Comparison of ENCODE assay signal across 9 mouse cellular contexts in the genomic region with DNA sequence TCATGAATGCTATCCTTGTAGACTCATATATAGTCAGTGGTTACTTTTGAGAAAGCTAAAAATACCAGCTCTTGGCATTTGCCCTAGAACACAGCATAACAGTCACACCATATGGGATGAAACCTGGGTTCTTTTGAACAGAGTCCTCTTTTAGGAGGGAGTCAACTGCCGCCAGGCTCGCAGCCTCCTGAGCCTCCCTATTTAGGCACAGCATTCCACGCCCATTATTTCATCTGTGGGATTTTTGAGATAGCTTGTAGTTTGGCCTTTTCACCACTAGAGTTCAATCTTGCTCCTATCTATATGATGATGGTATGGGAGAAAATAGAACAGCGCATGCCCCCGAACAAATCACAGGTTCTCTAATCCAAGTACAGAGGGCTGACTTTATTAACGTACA.
A peak's percentile ranks its signal among the peaks of the same experiment; 100 is the strongest.
DNase-seq lines count a peak whose midpoint lies in the region; ATAC-seq and TF ChIP-seq lines count a peak whose summit lies in the region.
"Had no signal": no experiment of that assay in that cellular context is flagged by ENCODE, and none has a peak within 500 bp of the region (broad histone marks: within the 10 kb centered on the region; RNA-seq: fewer than 3 reads in every experiment).

No protein-coding gene starts in this region.

- H3K9me3 ChIP-seq in lung, postnatal 0 days (ENCODE audit: low read length), result no peaks in the 10 kb centered on the region

- no peak for TF ChIP-seq EP300 in lung, postnatal 0 days (IDR thresholded peaks at IDR 0.05)

- H3K4me3 ChIP-seq in lung, postnatal 0 days (ENCODE audit: low read depth, low read length), result no peak overlapping the region
- no peak overlapping the region for H3K4me3 ChIP-seq in thymus, adult 2 months (ENCODE audit: control insufficient read depth, insufficient read depth, low read length)

- WGBS in lung, postnatal 0 days, result 34% methylated on average over 6 of the region's 6 CpGs
- WGBS in thymus, adult 2 months, result 52% methylated on average over 6 of the region's 6 CpGs

- no peak overlapping the region for H3K27ac ChIP-seq in lung, postnatal 0 days (ENCODE audit: low read length)
- no peak overlapping the region for H3K27ac ChIP-seq in thymus, adult 2 months (ENCODE audit: control insufficient read depth, insufficient read depth, low read length)

- H3K9ac ChIP-seq in lung, postnatal 0 days (replicated peaks; ENCODE audit: low read depth), result no peak overlapping the region

- no peaks in the 10 kb centered on the region for H3K27me3 ChIP-seq in lung, postnatal 0 days (replicated peaks; ENCODE audit: insufficient read depth, low read length)
- H3K27me3 ChIP-seq in thymus, adult 2 months (ENCODE audit: control insufficient read depth, insufficient read depth, low read length), result no peaks in the 10 kb centered on the region

- no peak for ATAC-seq in lung, postnatal 0 days

- peak; percentile 58 for TF ChIP-seq CTCF in lung, postnatal 0 days (IDR thresholded peaks at IDR 0.05)
- no peak for TF ChIP-seq CTCF in thymus, adult 2 months (IDR thresholded peaks at IDR 0.05; ENCODE audit: borderline replicate concordance, control insufficient read depth, extremely low read depth, insufficient read depth, low read length, poor library complexity)

- peak; percentile 19 to 36 for DNase-seq in cerebellum, postnatal 10 days
- DNase-seq in cerebellum, adult 9-10 months, result no peak
- DNase-seq in lung, postnatal 0 days (ENCODE audit: low spot score), result peak; percentile 32
- no peak for DNase-seq in lung, adult 18-20 months
- DNase-seq in induced T-regulatory cell, adult 2 months (ENCODE audit: low read depth), result peak; percentile 3
- DNase-seq in right cerebral cortex, postnatal 4 days, result peak; percentile 23
- DNase-seq in thymus, adult 2 months, result no peak
- no peak for DNase-seq in urinary bladder, postnatal 4 days (ENCODE audit: low spot score in 2 of 2)
- DNase-seq: lung, adult 2 months had no signal

- no peaks in the 10 kb centered on the region for H3K36me3 ChIP-seq in lung, postnatal 0 days (ENCODE audit: insufficient read depth, low read length)
- H3K36me3 ChIP-seq in thymus, adult 2 months (ENCODE audit: control insufficient read depth, insufficient read depth, low read length), result no peaks in the 10 kb centered on the region

- no peaks in the 10 kb centered on the region for H3K4me1 ChIP-seq in lung, postnatal 0 days (ENCODE audit: insufficient read depth, low read depth, low read length)
- H3K4me1 ChIP-seq in thymus, adult 2 months (replicated peaks; ENCODE audit: control insufficient read depth, insufficient read depth, low read length), result no peaks in the 10 kb centered on the region

- no peak for TF ChIP-seq POLR2A in thymus, adult 2 months (IDR thresholded peaks at IDR 0.05; ENCODE audit: control insufficient read depth, extremely low read depth, insufficient read depth, low read length, poor library complexity)

- no peak overlapping the region for H3K4me2 ChIP-seq in lung, postnatal 0 days (replicated peaks; ENCODE audit: low read depth, low read length)

Comparison
In these comparisons a context has a peak if more than half of its experiments do, and no peak if none do; other contexts are left out.
1. DNase-seq: peak in cerebellum, postnatal 10 days (2 of 2), lung, postnatal 0 days (single experiment), induced T-regulatory cell, adult 2 months (single experiment) and right cerebral cortex, postnatal 4 days (single experiment); none in cerebellum, adult 9-10 months (single experiment), lung, adult 18-20 months (0 of 2), thymus, adult 2 months (single experiment) and urinary bladder, postnatal 4 days (0 of 2).